Mouse (Mus musculus): ENCODE measurements at regions not wholly inside any gene's neighbourhood (a gene's known extent, or its start where the extent isn't known, plus 50 kb on each side); places are given as distances from the start of the nearest gene placed in this dataset.

DNA sequence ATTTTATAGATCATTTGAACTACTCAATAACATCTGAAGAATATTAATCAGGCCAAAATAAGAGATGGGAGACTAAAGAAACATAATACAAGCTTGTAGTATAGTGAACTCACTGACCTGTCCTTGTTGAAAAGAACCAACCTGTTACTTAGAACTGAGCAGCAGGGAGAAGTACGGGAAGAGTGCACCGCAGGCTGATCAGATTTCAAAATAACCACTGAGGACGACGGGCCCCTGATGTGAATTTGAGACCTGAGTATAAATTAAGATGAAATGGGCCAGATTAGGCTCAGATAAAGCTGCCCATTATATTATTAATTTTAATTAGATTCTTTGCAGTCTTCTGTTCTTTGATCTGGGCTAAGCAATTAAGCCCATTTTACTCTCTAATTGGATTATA is 391.2 kb upstream of the Tyrp1 start:
- DNase-seq: no peak

GRCm38 (mm10) chr4:80463615-80464014 is 370.3 kb upstream of the Tyrp1 start:
- peak; percentile 4 for DNase-seq

- DNase-seq: no peak
These were observed 358.0 kb upstream of the Tyrp1 start for GRCm38 (mm10) chr4:80475736-80476478.

DNA sequence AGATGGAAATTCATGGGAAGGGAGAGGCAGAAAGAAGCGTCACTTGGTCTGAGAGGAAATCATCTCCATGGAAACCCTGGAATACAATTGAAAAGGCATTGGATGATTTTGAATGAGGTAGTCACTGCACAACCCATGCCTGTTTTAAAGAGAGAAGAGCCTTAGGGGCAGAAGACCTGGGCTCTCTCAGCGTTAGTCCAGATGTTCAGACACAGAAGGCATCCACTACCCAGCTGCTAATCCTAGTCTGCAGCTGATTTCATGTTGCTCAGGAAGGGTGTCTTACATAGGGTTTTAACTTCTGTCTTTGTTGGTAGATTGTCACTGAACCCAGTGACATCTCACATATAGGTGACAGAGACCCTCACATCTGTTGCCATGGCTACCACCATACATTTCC is 318.8 kb upstream of the Tyrp1 start:
- no peak for DNase-seq

DNA sequence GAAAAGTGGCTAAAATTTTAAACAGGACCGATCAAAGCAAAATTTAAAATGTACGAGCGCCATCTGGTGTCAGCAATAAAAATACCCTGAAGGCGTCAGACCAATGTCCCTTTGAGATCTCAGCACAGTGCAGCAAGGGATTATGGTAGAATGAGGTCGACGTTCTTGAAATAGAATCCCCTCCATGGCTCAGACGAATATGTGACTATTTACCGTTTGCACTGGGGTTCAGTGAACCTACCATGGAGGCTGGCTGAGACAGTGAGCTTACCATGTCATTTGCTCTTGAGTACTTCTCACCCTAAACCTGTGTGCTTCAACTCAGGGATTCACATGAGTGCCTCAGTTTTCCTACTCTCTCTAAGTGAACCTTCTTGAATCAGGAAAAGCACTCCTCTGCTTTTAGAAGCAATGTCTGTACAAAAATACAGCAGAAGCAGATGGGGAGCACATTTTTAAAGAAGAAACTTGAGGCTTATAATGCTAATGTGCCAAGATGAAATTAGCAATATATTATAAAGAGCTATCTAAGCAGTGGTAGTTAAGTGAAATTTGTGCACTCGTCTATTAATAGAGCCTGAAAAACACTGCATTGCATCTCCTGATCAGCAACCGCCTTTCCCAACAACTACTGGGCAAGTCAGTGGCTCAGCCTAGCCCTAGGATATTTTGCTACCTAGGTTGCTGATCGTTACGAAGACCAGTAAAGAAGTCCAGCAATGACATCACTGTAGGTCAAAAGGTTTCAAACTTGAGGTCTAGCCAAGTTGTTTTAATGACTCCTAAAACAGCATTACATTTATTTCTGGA is 316.2 kb upstream of the Tyrp1 start:
- peak; percentile 47 for DNase-seq

DNA sequence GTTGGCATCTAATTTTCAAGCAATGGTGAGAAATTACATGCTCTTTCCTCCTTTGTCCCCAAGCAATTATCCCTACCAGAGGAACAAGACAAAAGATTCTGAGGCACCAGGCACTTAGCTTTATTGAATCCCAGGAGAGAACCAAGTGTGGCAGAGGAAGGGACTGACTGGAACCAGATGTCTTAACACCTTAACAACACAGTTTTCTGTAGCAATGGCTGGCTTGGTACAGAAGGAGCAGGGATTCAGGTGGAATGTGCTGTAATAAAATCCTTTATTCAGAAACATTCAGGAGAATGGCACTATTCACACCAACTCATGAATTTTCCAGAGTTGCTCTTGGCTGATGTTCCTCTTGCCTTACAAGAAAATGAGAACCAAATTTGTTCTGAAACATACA is 315.3 kb upstream of the Tyrp1 start:
- no peak for DNase-seq

DNA sequence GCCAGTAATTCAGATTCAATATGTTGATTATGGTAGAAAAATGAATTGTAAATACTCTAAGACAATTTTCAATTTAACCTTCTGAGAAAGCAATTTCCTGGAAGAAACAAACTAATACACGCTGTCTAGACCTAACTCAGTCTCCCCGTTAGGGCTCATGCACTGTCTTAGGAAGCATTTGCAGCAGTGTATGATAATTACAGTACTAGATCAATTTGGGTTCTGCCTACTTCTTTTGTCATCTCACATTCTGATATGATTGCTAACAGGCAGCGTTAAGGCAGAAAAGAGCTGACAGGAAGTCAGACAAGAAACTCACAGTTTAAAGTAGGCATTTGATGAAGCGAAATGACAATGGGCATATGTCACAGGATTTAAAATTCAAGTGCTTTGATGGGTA is 294.1 kb upstream of the Tyrp1 start:
- DNase-seq: no peak

- DNase-seq: no peak
These were observed 288.8 kb upstream of the Tyrp1 start for GRCm38 (mm10) chr4:80545086-80545485.

DNA sequence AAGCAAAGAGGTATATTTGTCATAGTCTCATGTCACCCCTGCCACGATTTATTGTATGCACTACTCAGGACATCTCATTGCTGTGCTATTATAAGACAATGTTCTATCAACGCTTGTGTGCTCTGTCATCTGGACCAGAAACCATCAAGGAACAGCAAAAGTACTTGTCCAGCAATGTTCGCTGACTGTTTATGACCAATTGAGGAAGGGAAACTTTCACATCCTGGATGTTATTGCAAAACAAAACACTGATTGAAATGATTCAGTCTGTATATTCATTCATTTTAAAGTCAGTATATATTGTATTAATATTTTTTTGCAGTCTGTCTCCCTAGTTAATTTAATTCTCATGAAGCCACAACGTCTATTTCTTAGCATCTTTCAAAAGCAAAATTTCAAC is 244.5 kb upstream of the Tyrp1 start:
- DNase-seq: no peak

DNA sequence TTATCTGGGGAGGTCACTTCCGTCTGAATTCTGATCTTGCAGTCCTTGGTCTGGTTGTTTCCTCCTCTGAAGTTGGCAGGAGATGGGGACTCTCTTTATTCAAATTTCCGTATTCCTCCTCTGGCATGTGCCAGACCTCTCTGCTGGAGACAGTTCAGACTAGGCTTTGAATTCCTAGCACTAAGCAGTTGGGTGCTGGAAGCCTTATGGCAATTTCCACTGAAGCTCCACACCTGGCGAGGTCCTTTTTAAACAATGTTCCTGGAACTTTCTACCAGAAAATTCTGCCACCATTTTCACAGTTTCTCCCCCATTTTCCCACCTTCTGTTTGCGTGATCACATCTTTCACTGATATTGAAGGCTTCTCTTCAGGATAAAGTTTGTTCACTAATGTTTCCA is 205.7 kb upstream of the Tyrp1 start:
- no peak for DNase-seq

DNA sequence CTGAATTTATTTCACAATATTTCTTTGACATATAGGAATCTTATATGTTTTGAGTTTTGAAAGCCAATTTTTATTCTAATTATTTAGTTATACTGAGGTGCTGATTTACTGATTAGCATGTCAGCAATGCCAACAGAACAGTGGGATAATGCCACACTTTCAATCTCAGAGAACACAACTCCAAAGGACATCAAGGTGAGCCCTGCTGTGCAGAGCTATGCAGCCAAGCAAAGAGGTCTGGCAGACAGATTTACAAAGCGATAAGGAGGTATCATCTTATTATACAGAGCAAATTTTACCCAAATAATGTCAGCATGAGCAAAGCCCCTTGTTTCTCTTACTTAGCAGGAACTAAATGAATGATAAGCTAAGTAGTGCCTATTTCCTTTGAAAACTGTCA is 204.7 kb upstream of the Tyrp1 start:
- DNase-seq: no peak

GRCm38 (mm10) chr4:80630260-80630659 is 203.7 kb upstream of the Tyrp1 start:
- no peak for DNase-seq

DNA sequence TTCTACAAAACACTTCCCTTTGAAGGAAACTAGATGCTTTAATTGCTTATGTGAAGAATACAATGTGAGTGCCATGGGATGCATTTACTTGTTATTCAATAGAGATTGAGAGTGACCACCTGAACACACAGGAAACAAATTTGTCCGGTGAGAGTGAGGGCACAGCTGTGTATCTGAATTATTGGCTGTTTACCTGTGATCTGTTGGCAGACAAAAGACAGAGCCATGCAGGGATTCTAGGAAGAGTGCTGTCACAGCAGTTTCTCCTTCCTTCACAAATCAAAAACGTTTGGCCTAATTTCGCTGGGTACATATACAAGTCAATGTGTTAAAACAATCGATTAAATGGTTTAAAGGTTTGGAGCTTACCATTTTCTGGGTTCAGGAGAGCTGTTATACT is 202.9 kb upstream of the Tyrp1 start:
- no peak for DNase-seq

GRCm38 (mm10) chr4:80631441-80631840 is 202.5 kb upstream of the Tyrp1 start:
- no peak for DNase-seq

DNA sequence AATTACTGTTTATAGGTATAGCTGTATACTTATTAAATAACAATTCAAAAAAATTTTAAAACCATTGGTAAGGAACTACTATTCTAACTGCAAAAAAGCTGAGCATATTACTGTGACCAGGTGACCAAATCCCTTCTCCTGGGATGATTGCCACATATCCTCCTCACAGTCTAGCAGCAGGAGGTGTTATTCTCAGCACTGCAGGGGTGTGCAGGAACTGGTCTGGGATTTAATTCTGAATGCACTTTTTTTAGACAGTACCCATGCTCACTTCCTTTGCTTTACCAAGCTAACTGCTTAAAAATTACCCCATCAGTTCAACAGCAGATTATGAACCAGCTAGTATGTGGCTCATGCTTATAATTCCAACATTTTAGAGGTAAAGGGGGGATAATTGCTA is 195.5 kb upstream of the Tyrp1 start:
- no peak for DNase-seq
